Mouse (Mus musculus): ENCODE measurements around the gene Lcmt1. TPM values are rescaled to one million over a fixed set of nuclear protein-coding genes. Genes with fewer than 3 reads are reported as not detected.

Lcmt1 gene
- polyA plus RNA-seq, 1 experiment from 2014 or later, result 55.5 TPM

- H3K27ac ChIP-seq, result no peak overlapping the region
- no peak overlapping the region for H3K4me2 ChIP-seq (replicated peaks)
- no peaks in the 10 kb centered on the region for H3K9me3 ChIP-seq
- no peak for ATAC-seq (ENCODE audit: insufficient number of reproducible peaks, insufficient read depth, low FRiP score, low TSS enrichment)
- no peaks in the 10 kb centered on the region for H3K4me1 ChIP-seq
- H3K9ac ChIP-seq, result no peak overlapping the region
- H3K36me3 ChIP-seq, result peaks cover 30% of the 10 kb centered on the region
- H3K27me3 ChIP-seq, result no peaks in the 10 kb centered on the region
- 86% methylated on average over 3 of the region's 3 CpGs for WGBS
- no peak overlapping the region for H3K4me3 ChIP-seq
These were observed 36.0 kb downstream of the Lcmt1 start for GRCm38 (mm10) chr7:123405619-123406018.

DNA sequence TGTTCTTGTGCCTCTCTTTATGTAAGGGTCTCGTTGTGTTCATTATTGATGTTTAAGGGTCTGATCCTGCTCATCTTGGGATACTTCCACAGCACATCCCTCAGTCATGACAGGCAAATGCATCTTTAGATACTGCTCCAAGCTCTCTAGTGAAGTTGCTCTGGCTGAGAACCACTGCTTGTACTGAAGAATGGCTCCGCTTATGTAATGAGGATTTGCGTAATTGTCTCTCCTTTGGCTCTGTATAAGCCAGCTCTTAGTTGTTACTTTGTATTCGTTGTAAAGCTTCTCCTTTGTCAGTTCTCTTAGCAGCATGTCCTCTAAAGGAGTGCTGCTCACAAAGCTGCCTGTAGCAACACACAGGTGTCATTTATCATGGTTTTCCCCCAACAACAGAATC, 37.4 kb downstream of the Lcmt1 start:
- ATAC-seq (ENCODE audit: insufficient number of reproducible peaks, insufficient read depth, low FRiP score, low TSS enrichment), result no peak
- 84% methylated on average over 4 of the region's 4 CpGs for WGBS

DNA sequence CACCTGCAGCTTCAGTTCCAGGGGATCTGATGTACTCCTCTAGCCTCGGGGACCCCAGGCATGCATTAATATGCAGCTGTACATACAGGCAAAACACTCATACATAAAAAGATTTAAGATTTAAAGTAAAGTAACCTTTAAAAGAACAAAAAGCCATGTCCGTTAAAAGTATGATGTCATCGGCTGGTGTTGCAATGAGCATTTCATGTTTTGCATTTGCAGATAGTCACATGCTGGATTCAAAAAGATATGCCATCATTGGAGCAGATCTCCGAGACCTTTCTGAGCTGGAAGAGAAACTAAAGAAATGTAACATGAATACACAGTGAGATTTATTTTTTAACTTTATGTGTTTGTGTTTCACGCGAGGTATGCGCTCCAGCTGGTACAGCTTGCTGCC, 40.9 kb downstream of the Lcmt1 start:
- H3K4me3 ChIP-seq, result no peak overlapping the region
- H3K27me3 ChIP-seq, result no peaks in the 10 kb centered on the region
- WGBS, result 92% methylated on average over 7 of the region's 7 CpGs
- no peaks in the 10 kb centered on the region for H3K4me1 ChIP-seq
- no peak overlapping the region for H3K4me2 ChIP-seq (replicated peaks)
- H3K9me3 ChIP-seq, result no peaks in the 10 kb centered on the region
- ATAC-seq (ENCODE audit: insufficient number of reproducible peaks, insufficient read depth, low FRiP score, low TSS enrichment), result no peak
- H3K27ac ChIP-seq, result no peak overlapping the region
- peaks cover 23% of the 10 kb centered on the region; the same call in 1 of the 2 replicates for H3K36me3 ChIP-seq
- no peak overlapping the region for H3K9ac ChIP-seq

More for the DNA sequence above, 37.4 kb downstream of the Lcmt1 start:
- Histone ChIP-seq H3K36me3 (peaks cover 31% of the 10 kb centered on the region), H3K4me2 (replicated peaks) (no peak overlapping the region), H3K27ac (no peak overlapping the region), H3K27me3 (no peaks in the 10 kb centered on the region), H3K9ac (no peak overlapping the region), H3K4me3 (no peak overlapping the region), H3K4me1 (no peaks in the 10 kb centered on the region), H3K9me3 (no peaks in the 10 kb centered on the region)

DNA sequence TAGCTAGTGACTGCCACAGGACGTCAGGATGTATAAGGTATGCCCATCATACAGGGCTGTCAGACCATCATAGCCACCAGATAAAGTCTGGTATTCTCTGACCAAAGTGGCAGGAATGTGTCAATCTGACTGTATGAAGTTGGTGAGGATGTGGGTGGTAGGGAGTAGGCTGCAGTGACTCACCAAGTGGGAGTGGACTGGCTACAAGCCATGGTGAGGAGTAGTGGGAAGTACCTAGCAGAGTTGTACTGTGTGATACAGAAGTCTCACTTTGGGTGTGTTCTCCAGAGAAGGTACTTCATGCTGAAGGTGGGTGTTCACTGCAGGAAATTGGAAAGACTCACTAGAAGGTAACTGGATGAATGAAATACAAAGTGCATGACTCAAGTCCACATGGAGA, 41.5 kb downstream of the Lcmt1 start:
- no peaks in the 10 kb centered on the region for H3K27me3 ChIP-seq
- H3K9me3 ChIP-seq, result no peaks in the 10 kb centered on the region
- 87% methylated on average over 1 of the region's 1 CpGs for WGBS
- no peak overlapping the region for H3K4me3 ChIP-seq
- H3K4me2 ChIP-seq (replicated peaks), result no peak overlapping the region
- no peak overlapping the region for H3K9ac ChIP-seq
- H3K4me1 ChIP-seq, result no peaks in the 10 kb centered on the region
- peaks cover 23% of the 10 kb centered on the region; the same call in 1 of the 2 replicates for H3K36me3 ChIP-seq
- H3K27ac ChIP-seq, result no peak overlapping the region
- no peak for ATAC-seq (ENCODE audit: insufficient number of reproducible peaks, insufficient read depth, low FRiP score, low TSS enrichment)

DNA sequence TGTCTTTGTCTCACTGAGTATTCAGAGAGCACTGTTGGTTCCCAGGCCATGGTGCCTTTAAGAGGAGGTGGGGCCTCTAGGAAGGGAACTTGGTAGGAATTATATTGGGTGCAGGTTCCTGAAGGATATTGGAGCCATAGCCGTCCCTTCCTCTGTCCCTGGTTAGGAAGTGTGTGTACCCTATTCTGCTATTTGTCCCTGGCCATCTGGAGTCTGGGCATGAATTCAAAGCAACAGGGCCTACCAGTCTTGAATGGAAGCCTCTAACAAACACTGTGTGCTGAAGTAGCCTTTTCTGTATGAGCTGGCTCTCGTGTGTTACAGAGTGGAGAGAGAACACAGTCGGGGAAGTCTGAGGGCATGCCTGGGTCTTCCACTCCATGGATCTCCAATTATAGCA, 42.6 kb downstream of the Lcmt1 start:
- 84% methylated on average over 3 of the region's 3 CpGs for WGBS
- H3K9me3 ChIP-seq, result no peaks in the 10 kb centered on the region
- no peak overlapping the region for H3K9ac ChIP-seq
- H3K27ac ChIP-seq, result no peak overlapping the region
- no peaks in the 10 kb centered on the region for H3K27me3 ChIP-seq
- H3K36me3 ChIP-seq, result peaks cover 17% of the 10 kb centered on the region; the same call in 1 of the 2 replicates
- H3K4me3 ChIP-seq, result no peak overlapping the region
- no peak overlapping the region for H3K4me2 ChIP-seq (replicated peaks)
- no peak for ATAC-seq (ENCODE audit: insufficient number of reproducible peaks, insufficient read depth, low FRiP score, low TSS enrichment)
- no peaks in the 10 kb centered on the region for H3K4me1 ChIP-seq

GRCm38 (mm10) chr7:123416803-123417202, 47.2 kb downstream of the Lcmt1 start:
- Histone ChIP-seq H3K9ac (no peak overlapping the region), H3K27me3 (no peaks in the 10 kb centered on the region), H3K36me3 (peaks cover 21% of the 10 kb centered on the region), H3K4me2 (replicated peaks) (no peak overlapping the region), H3K4me3 (no peak overlapping the region), H3K4me1 (no peaks in the 10 kb centered on the region), H3K9me3 (no peaks in the 10 kb centered on the region), H3K27ac (no peak overlapping the region)
- ATAC-seq (ENCODE audit: insufficient number of reproducible peaks, insufficient read depth, low FRiP score, low TSS enrichment), result no peak
- 80% methylated on average over 4 of the region's 4 CpGs for WGBS

DNA sequence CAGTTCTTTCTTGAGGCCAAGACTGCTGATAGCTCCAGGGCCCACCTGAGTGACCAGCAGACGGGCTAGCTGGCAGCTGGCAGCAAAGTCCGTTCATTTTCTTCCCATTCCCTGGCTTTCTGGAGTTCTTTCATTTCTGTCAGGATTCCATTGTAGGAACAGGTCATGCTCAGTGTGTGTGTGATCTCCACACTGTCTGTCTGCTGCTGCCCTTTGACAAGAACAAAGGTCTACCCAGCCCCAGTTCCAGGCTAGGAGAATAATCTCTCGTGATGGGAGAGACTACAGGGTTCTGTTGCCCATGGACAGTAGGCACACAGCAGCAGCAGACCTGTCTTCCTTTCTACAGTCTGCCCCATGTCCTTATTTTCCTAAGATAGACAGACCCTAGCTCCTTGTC, 48.1 kb downstream of the Lcmt1 start:
- Histone ChIP-seq H3K27ac (no peak overlapping the region), H3K27me3 (no peaks in the 10 kb centered on the region), H3K4me3 (no peak overlapping the region), H3K4me1 (no peaks in the 10 kb centered on the region), H3K9ac (no peak overlapping the region), H3K36me3 (peaks cover 28% of the 10 kb centered on the region), H3K9me3 (no peaks in the 10 kb centered on the region), H3K4me2 (replicated peaks) (no peak overlapping the region)
- 93% methylated on average over 3 of the region's 3 CpGs for WGBS
- no peak for ATAC-seq (ENCODE audit: insufficient number of reproducible peaks, insufficient read depth, low FRiP score, low TSS enrichment)

DNA sequence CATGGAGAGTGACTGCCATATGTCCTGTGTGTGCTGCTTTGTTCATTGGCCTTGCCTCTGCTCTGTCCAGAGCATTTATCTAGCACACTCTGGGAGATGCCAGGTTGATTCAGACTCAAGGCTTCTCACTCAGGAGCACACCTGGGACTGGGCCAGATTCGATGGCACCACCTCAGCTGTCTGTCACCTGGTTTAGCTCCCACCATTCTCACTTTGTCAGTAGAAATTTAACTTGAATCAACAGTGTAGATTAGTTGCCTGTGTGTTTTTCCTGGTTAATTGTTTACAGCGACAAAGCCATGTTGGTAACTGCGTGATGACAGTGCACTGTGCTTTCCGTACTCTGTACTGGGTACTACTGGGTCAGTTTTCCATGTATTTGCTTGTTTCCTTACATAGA, 50.4 kb downstream of the Lcmt1 start:
- Histone ChIP-seq H3K27ac (no peak overlapping the region), H3K36me3 (peaks cover 28% of the 10 kb centered on the region), H3K4me2 (replicated peaks) (no peak overlapping the region), H3K9ac (no peak overlapping the region), H3K4me1 (no peaks in the 10 kb centered on the region), H3K4me3 (no peak overlapping the region), H3K9me3 (no peaks in the 10 kb centered on the region), H3K27me3 (no peaks in the 10 kb centered on the region)
- no peak for ATAC-seq (ENCODE audit: insufficient number of reproducible peaks, insufficient read depth, low FRiP score, low TSS enrichment)
- WGBS, result 95% methylated on average over 4 of the region's 4 CpGs

- no peak overlapping the region for H3K4me2 ChIP-seq (replicated peaks)
- WGBS, result 93% methylated on average over 3 of the region's 3 CpGs
- H3K4me1 ChIP-seq, result no peaks in the 10 kb centered on the region
- peaks cover 32% of the 10 kb centered on the region for H3K36me3 ChIP-seq
- no peak overlapping the region for H3K4me3 ChIP-seq
- no peak overlapping the region for H3K9ac ChIP-seq
- no peak overlapping the region for H3K27ac ChIP-seq
- no peak for ATAC-seq (ENCODE audit: insufficient number of reproducible peaks, insufficient read depth, low FRiP score, low TSS enrichment)
- H3K27me3 ChIP-seq, result no peaks in the 10 kb centered on the region
- no peaks in the 10 kb centered on the region for H3K9me3 ChIP-seq
These were observed 52.4 kb downstream of the Lcmt1 start for GRCm38 (mm10) chr7:123421958-123422357.

- Histone ChIP-seq H3K27ac (no peak overlapping the region), H3K9me3 (no peaks in the 10 kb centered on the region), H3K4me2 (replicated peaks) (no peak overlapping the region), H3K4me3 (no peak overlapping the region), H3K4me1 (no peaks in the 10 kb centered on the region), H3K36me3 (peaks cover 28% of the 10 kb centered on the region), H3K27me3 (no peaks in the 10 kb centered on the region), H3K9ac (no peak overlapping the region)
- ATAC-seq (ENCODE audit: insufficient number of reproducible peaks, insufficient read depth, low FRiP score, low TSS enrichment), result no peak
- 92% methylated on average over 6 of the region's 6 CpGs for WGBS
These were observed 54.7 kb downstream of the Lcmt1 start for GRCm38 (mm10) chr7:123424281-123424680.

DNA sequence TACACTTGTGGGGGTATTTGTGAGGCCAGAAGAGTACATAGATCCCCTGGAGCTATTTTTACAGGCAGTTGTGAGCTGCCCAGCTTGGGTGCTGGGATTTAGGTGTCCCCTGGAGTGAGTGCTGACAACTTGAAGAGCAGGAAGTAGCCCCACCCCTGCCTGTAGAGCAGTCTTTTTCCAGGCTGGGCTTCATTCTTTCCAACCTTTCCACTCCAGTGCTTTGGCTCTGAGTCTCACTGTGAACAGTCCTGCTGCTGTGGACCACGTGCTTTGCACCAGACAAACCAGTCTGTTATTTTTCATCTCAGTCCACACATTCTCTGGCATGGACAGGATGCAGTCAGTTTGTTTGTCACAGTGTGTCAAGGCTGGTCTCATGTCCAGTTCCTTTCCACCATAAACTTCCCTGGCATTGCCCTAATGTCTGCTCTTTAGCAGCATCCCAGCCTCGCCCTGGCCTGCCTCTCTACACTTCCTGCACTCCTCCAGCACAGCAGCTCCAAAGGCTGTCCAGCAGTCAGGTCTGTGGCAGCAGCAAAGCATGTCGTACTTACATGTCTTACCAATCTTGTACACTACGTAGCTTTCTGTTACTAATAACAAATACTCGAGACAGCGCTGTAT, 55.7 kb downstream of the Lcmt1 start:
- no peaks in the 10 kb centered on the region for H3K9me3 ChIP-seq
- H3K9ac ChIP-seq, result no peak overlapping the region
- H3K4me3 ChIP-seq, result no peak overlapping the region
- H3K27ac ChIP-seq, result no peak overlapping the region
- WGBS, result 88% methylated on average over 6 of the region's 6 CpGs
- no peaks in the 10 kb centered on the region for H3K4me1 ChIP-seq
- H3K4me2 ChIP-seq (replicated peaks), result no peak overlapping the region
- H3K36me3 ChIP-seq, result peaks cover 32% of the 10 kb centered on the region
- no peak for ATAC-seq (ENCODE audit: insufficient number of reproducible peaks, insufficient read depth, low FRiP score, low TSS enrichment)
- no peaks in the 10 kb centered on the region for H3K27me3 ChIP-seq

DNA sequence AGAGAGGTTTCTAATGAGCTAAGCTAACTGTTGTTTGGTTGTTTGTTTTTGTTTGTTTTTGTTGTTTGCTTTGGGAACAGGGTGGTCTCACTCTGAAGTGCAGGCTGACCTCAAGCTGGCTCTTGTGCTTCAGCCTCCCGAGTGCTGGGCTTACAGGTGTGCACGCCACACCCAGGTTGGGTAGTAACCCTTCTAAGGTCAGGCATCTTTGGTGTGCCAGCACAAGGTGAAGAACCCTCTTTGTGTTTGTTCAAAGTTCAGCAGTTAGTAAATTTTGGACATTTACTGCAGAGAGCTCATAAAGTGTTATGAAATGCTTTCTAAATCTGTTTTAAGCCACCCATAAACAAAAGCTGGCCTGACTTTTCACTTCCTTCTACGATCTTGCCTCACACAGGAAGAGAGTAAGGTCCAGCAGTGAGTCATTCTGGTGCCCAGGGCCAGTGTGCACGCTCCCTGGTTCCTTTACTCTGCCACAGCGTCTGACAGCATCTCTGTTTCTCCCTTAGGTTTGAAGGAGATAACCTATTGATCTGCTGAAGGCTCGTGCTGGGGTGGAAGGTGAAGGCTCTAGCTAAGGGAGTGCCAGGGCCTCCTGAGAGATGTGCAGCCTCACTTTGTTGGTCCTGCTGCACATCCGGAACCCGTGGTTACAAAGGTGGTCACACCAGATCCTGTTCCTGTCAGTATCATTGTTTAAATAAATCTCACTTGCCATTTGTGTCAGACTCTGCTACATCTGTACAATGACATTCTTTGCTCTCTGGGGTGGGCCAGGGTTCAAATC, 60.2 kb downstream of the Lcmt1 start:
- 0 out of 2 replicates have a peak, but pooled peaks cover 6% of the 10 kb centered on the region for H3K9me3 ChIP-seq
- H3K36me3 ChIP-seq, result peaks cover 28% of the 10 kb centered on the region
- no peak for ATAC-seq (ENCODE audit: insufficient number of reproducible peaks, insufficient read depth, low FRiP score, low TSS enrichment)
- H3K27me3 ChIP-seq, result no peaks in the 10 kb centered on the region
- H3K4me3 ChIP-seq, result no peak overlapping the region
- H3K27ac ChIP-seq, result no peak overlapping the region
- no peak overlapping the region for H3K4me2 ChIP-seq (replicated peaks)
- H3K9ac ChIP-seq, result no peak overlapping the region
- 82% methylated on average over 8 of the region's 8 CpGs for WGBS
- no peaks in the 10 kb centered on the region for H3K4me1 ChIP-seq
